Mouse (Mus musculus) kidney, embryonic 14.5 days (tissue): ENCODE data around the gene Reep3. TPM values are rescaled to one million over a fixed set of nuclear protein-coding genes. Genes with fewer than 3 reads are reported as not detected.

Experiments
- ATAC-seq: fragments of 200-750 bp; cut with Nextera tagmentation; 2 replicates; pipeline ENCODE4 v1.8.0; 2017; ENCODE audit warnings: moderate number of reproducible peaks, mild to moderate bottlenecking, moderate TSS enrichment, moderate library complexity; ENCODE audit not compliant: low FRiP score, low TSS enrichment
- H3K27ac ChIP-seq: fragments of 300-500 bp; sonication (generic); 2 replicates; pipeline ENCODE4 v1.5.1; 2014; ENCODE audit warnings: low read depth, mild to moderate bottlenecking, low read length, moderate library complexity, mixed read lengths
- H3K27me3 ChIP-seq: fragments of 300-500 bp; sonication (generic); 2 replicates; pipeline ENCODE4 v1.6.1; 2014; ENCODE audit warnings: mild to moderate bottlenecking, low read length; ENCODE audit not compliant: control insufficient read depth, insufficient read depth
- H3K36me3 ChIP-seq: fragments of 300-500 bp; sonication (generic); 2 replicates; pipeline ENCODE4 v1.6.1; 2014; ENCODE audit warnings: low read length, mixed read lengths; ENCODE audit not compliant: control insufficient read depth, insufficient read depth
- H3K4me1 ChIP-seq: fragments of 300-500 bp; sonication (generic); 2 replicates; pipeline ENCODE4 v1.6.1; 2014; ENCODE audit warnings: low read length, mixed read lengths; ENCODE audit not compliant: control insufficient read depth, insufficient read depth
- H3K4me2 ChIP-seq: fragments of 300-500 bp; sonication (generic); replicated peaks from 2 replicates; pipeline ENCODE4 v1.6.1; 2014; ENCODE audit warnings: low read depth, mild to moderate bottlenecking, low read length
- H3K4me3 ChIP-seq: fragments of 300-500 bp; sonication (generic); 2 replicates; pipeline ENCODE4 v1.5.1; 2014; ENCODE audit warnings: mild to moderate bottlenecking, low read length
- H3K9ac ChIP-seq: fragments of 300-500 bp; sonication (generic); 2 replicates; pipeline ENCODE4 v1.6.1; 2014; ENCODE audit warnings: low read depth, mild to moderate bottlenecking, low read length, moderate library complexity
- H3K9me3 ChIP-seq: fragments of 300-500 bp; sonication (generic); 2 replicates; pipeline ENCODE4 v1.6.1; 2016; ENCODE audit warnings: low read length; ENCODE audit not compliant: control insufficient read depth
- WGBS: fragments of 180-500 bp; shearing (Covaris S2); extraction: QIAGEN DNeasy Blood & Tissue Kit; methylation state at CpG from one replicate; pipeline ENCODE4 v1.1.7; 2014; 5-methylcytosine and 5-hydroxymethylcytosine counted together
- polyA plus RNA-seq: library from polyadenylated mRNA; unstranded; fragments of >200 nt; fragmentation: Nextera tagmentation; extraction: Ambion mirVana; gene quantifications from 2 replicates; pipeline ENCODE4 v1.2.1, GENCODE M21; 2014

The Reep3 gene
- 43.5 and 50.6 TPM in 2 replicates for polyA plus RNA-seq

- peak; percentile 81 for ATAC-seq
- H3K9me3 ChIP-seq = no peaks in the 10 kb centered on the region
- H3K27ac ChIP-seq = peak within 1 kb of the TSS; percentile 99
- WGBS = 1% methylated on average over 67 of the region's 97 CpGs
- peak within 1 kb of the TSS; percentile 74 for H3K4me2 ChIP-seq
- H3K36me3 ChIP-seq = no peaks in the 10 kb centered on the region
- H3K27me3 ChIP-seq = no peaks in the 10 kb centered on the region
- H3K4me1 ChIP-seq = peaks cover 32% of the 10 kb centered on the region
- peak within 1 kb of the TSS; percentile 100 for H3K9ac ChIP-seq
- peak within 1 kb of the TSS; percentile 98 for H3K4me3 ChIP-seq
Observed at GRCm38 (mm10) chr10:67096621-67097436, at the start of gene Reep3. Gene Reep3 (minus strand): TSS chr10:67096945.

- no peaks in the 10 kb centered on the region for H3K27me3 ChIP-seq
- H3K4me3 ChIP-seq = no peak overlapping the region
- H3K9me3 ChIP-seq = no peaks in the 10 kb centered on the region
- no peak overlapping the region for H3K27ac ChIP-seq
- ATAC-seq = no peak
- H3K4me2 ChIP-seq = no peak overlapping the region
- H3K9ac ChIP-seq = no peak overlapping the region
- H3K36me3 ChIP-seq = no peaks in the 10 kb centered on the region
- no peaks in the 10 kb centered on the region for H3K4me1 ChIP-seq
- WGBS = 89% methylated on average over 4 of the region's 4 CpGs
Observed at GRCm38 (mm10) chr10:67145623-67146022, 48.9 kb upstream of the Reep3 start.

- H3K27ac ChIP-seq = no peak overlapping the region
- H3K4me2 ChIP-seq = no peak overlapping the region
- H3K9ac ChIP-seq = no peak overlapping the region
- no peaks in the 10 kb centered on the region for H3K27me3 ChIP-seq
- no peak overlapping the region for H3K4me3 ChIP-seq
- ATAC-seq = no peak
- no peaks in the 10 kb centered on the region for H3K36me3 ChIP-seq
- H3K9me3 ChIP-seq = no peaks in the 10 kb centered on the region
- 62% methylated on average over 2 of the region's 2 CpGs for WGBS
- no peaks in the 10 kb centered on the region for H3K4me1 ChIP-seq
Observed at GRCm38 (mm10) chr10:67144269-67144668, 47.5 kb upstream of the Reep3 start.

- no peak overlapping the region for H3K9ac ChIP-seq
Observed at GRCm38 (mm10) chr10:67143661-67144060, 46.9 kb upstream of the Reep3 start.

GRCm38 (mm10) chr10:67137437-67137836, 40.7 kb upstream of the Reep3 start:
- Histone ChIP-seq H3K4me1 (no peaks in the 10 kb centered on the region), H3K27me3 (no peaks in the 10 kb centered on the region), H3K36me3 (no peaks in the 10 kb centered on the region), H3K9me3 (no peaks in the 10 kb centered on the region), H3K4me2 (no peak overlapping the region), H3K4me3 (no peak overlapping the region), H3K27ac (no peak overlapping the region), H3K9ac (no peak overlapping the region)
- 85% methylated on average over 2 of the region's 2 CpGs for WGBS
- no peak for ATAC-seq

More at GRCm38 (mm10) chr10:67143661-67144060, 46.9 kb upstream of the Reep3 start:
- H3K27me3 ChIP-seq = no peaks in the 10 kb centered on the region
- ATAC-seq = no peak
- H3K4me1 ChIP-seq = no peaks in the 10 kb centered on the region
- H3K4me3 ChIP-seq = no peak overlapping the region
- H3K27ac ChIP-seq = no peak overlapping the region
- no peaks in the 10 kb centered on the region for H3K9me3 ChIP-seq
- no peaks in the 10 kb centered on the region for H3K36me3 ChIP-seq
- no peak overlapping the region for H3K4me2 ChIP-seq

GRCm38 (mm10) chr10:67134322-67134721, 37.6 kb upstream of the Reep3 start:
- Histone ChIP-seq H3K4me1 (0 out of 2 replicates have a peak, but pooled peaks cover 2% of the 10 kb centered on the region), H3K27me3 (no peaks in the 10 kb centered on the region), H3K27ac (no peak overlapping the region), H3K36me3 (no peaks in the 10 kb centered on the region), H3K9ac (no peak overlapping the region), H3K9me3 (no peaks in the 10 kb centered on the region), H3K4me3 (no peak overlapping the region), H3K4me2 (no peak overlapping the region)
- 91% methylated on average over 2 of the region's 2 CpGs for WGBS
- ATAC-seq = no peak

GRCm38 (mm10) chr10:67131709-67132108, 35.0 kb upstream of the Reep3 start:
- H3K4me1 ChIP-seq = peaks cover 11% of the 10 kb centered on the region
- H3K27ac ChIP-seq = no peak overlapping the region
- no peak for ATAC-seq
- H3K4me2 ChIP-seq = no peak overlapping the region
- no peak overlapping the region for H3K9ac ChIP-seq
- no peaks in the 10 kb centered on the region for H3K27me3 ChIP-seq
- WGBS = 66% methylated on average over 1 of the region's 1 CpGs
- H3K9me3 ChIP-seq = no peaks in the 10 kb centered on the region
- no peaks in the 10 kb centered on the region for H3K36me3 ChIP-seq
- H3K4me3 ChIP-seq = no peak overlapping the region

- Histone ChIP-seq H3K4me1 (peaks cover 17% of the 10 kb centered on the region), H3K9ac (no peak overlapping the region), H3K36me3 (no peaks in the 10 kb centered on the region), H3K27me3 (no peaks in the 10 kb centered on the region), H3K9me3 (no peaks in the 10 kb centered on the region), H3K27ac (no peak overlapping the region), H3K4me3 (no peak overlapping the region), H3K4me2 (no peak overlapping the region)
- WGBS = 55% methylated on average over 1 of the region's 1 CpGs
- ATAC-seq = no peak
Observed at GRCm38 (mm10) chr10:67129531-67129930, 32.8 kb upstream of the Reep3 start.
